Mouse (Mus musculus): ENCODE data around the gene Gm28051. TPM values are rescaled to one million over a fixed set of nuclear protein-coding genes. Genes with fewer than 3 reads are reported as not detected.

The Gm28051 gene
- polyA plus RNA-seq, 1 experiment: not detected

GRCm38 (mm10) chr12:102779452-102779851 is 21.9 kb upstream of the Gm28051 start:
- H3K36me3 ChIP-seq (ENCODE audit: control insufficient read depth, insufficient read depth, low read length): peaks cover 20% of the 10 kb centered on the region
- H3K4me3 ChIP-seq (ENCODE audit: control insufficient read depth, insufficient read depth, low read length): no peak overlapping the region
- DNase-seq: no peak
- no peak overlapping the region for H3K27ac ChIP-seq (ENCODE audit: control insufficient read depth, insufficient read depth, low read length)
- TF ChIP-seq CTCF (IDR thresholded peaks at IDR 0.05; ENCODE audit: borderline replicate concordance, control insufficient read depth, extremely low read depth, insufficient read depth, low read length, poor library complexity) (no peak), POLR2A (IDR thresholded peaks at IDR 0.05; ENCODE audit: control insufficient read depth, extremely low read depth, insufficient read depth, low read length, poor library complexity) (no peak)
- H3K27me3 ChIP-seq (ENCODE audit: control insufficient read depth, insufficient read depth, low read length): no peaks in the 10 kb centered on the region
- WGBS: 95% methylated on average over 3 of the region's 3 CpGs
- H3K4me1 ChIP-seq (replicated peaks; ENCODE audit: control insufficient read depth, insufficient read depth, low read length): peaks cover 22% of the 10 kb centered on the region

GRCm38 (mm10) chr12:102778151-102778550 is 20.6 kb upstream of the Gm28051 start:
- H3K4me1 ChIP-seq (replicated peaks; ENCODE audit: control insufficient read depth, insufficient read depth, low read length): peaks cover 17% of the 10 kb centered on the region
- TF ChIP-seq CTCF (IDR thresholded peaks at IDR 0.05; ENCODE audit: borderline replicate concordance, control insufficient read depth, extremely low read depth, insufficient read depth, low read length, poor library complexity): no peak
- TF ChIP-seq POLR2A (IDR thresholded peaks at IDR 0.05; ENCODE audit: control insufficient read depth, extremely low read depth, insufficient read depth, low read length, poor library complexity): no peak

GRCm38 (mm10) chr12:102776035-102776434 is 18.5 kb upstream of the Gm28051 start:
- H3K27me3 ChIP-seq (ENCODE audit: control insufficient read depth, insufficient read depth, low read length): no peaks in the 10 kb centered on the region
- peaks cover 10% of the 10 kb centered on the region for H3K4me1 ChIP-seq (replicated peaks; ENCODE audit: control insufficient read depth, insufficient read depth, low read length)
- peaks cover 33% of the 10 kb centered on the region for H3K36me3 ChIP-seq (ENCODE audit: control insufficient read depth, insufficient read depth, low read length)
- TF ChIP-seq POLR2A (IDR thresholded peaks at IDR 0.05; ENCODE audit: control insufficient read depth, extremely low read depth, insufficient read depth, low read length, poor library complexity) (no peak), CTCF (IDR thresholded peaks at IDR 0.05; ENCODE audit: borderline replicate concordance, control insufficient read depth, extremely low read depth, insufficient read depth, low read length, poor library complexity) (no peak)
- 94% methylated on average over 14 of the region's 14 CpGs for WGBS
- DNase-seq: no peak
- H3K4me3 ChIP-seq (ENCODE audit: control insufficient read depth, insufficient read depth, low read length): no peak overlapping the region
- no peak overlapping the region for H3K27ac ChIP-seq (ENCODE audit: control insufficient read depth, insufficient read depth, low read length)

More at GRCm38 (mm10) chr12:102778151-102778550, 20.6 kb upstream of the Gm28051 start:
- no peak for DNase-seq
- Histone ChIP-seq H3K27ac (ENCODE audit: control insufficient read depth, insufficient read depth, low read length) (no peak overlapping the region), H3K36me3 (ENCODE audit: control insufficient read depth, insufficient read depth, low read length) (peaks cover 25% of the 10 kb centered on the region), H3K4me3 (ENCODE audit: control insufficient read depth, insufficient read depth, low read length) (no peak overlapping the region), H3K27me3 (ENCODE audit: control insufficient read depth, insufficient read depth, low read length) (no peaks in the 10 kb centered on the region)
- WGBS: 98% methylated on average over 5 of the region's 5 CpGs

GRCm38 (mm10) chr12:102772676-102773075 is 15.1 kb upstream of the Gm28051 start:
- WGBS: 95% methylated on average over 5 of the region's 5 CpGs
- DNase-seq: no peak
- 0 out of 2 replicates have a peak, but pooled peaks cover 3% of the 10 kb centered on the region for H3K4me1 ChIP-seq (replicated peaks; ENCODE audit: control insufficient read depth, insufficient read depth, low read length)
- no peak for TF ChIP-seq CTCF (IDR thresholded peaks at IDR 0.05; ENCODE audit: borderline replicate concordance, control insufficient read depth, extremely low read depth, insufficient read depth, low read length, poor library complexity)
- no peak for TF ChIP-seq POLR2A (IDR thresholded peaks at IDR 0.05; ENCODE audit: control insufficient read depth, extremely low read depth, insufficient read depth, low read length, poor library complexity)
- H3K36me3 ChIP-seq (ENCODE audit: control insufficient read depth, insufficient read depth, low read length): peaks cover 54% of the 10 kb centered on the region
- H3K4me3 ChIP-seq (ENCODE audit: control insufficient read depth, insufficient read depth, low read length): no peak overlapping the region
- H3K27me3 ChIP-seq (ENCODE audit: control insufficient read depth, insufficient read depth, low read length): no peaks in the 10 kb centered on the region
- no peak overlapping the region for H3K27ac ChIP-seq (ENCODE audit: control insufficient read depth, insufficient read depth, low read length)

GRCm38 (mm10) chr12:102771601-102772000 is 14.0 kb upstream of the Gm28051 start:
- Histone ChIP-seq H3K27me3 (ENCODE audit: control insufficient read depth, insufficient read depth, low read length) (no peaks in the 10 kb centered on the region), H3K27ac (ENCODE audit: control insufficient read depth, insufficient read depth, low read length) (no peak overlapping the region), H3K4me1 (replicated peaks; ENCODE audit: control insufficient read depth, insufficient read depth, low read length) (no peaks in the 10 kb centered on the region), H3K4me3 (ENCODE audit: control insufficient read depth, insufficient read depth, low read length) (no peak overlapping the region), H3K36me3 (ENCODE audit: control insufficient read depth, insufficient read depth, low read length) (peaks cover 54% of the 10 kb centered on the region)
- TF ChIP-seq POLR2A (IDR thresholded peaks at IDR 0.05; ENCODE audit: control insufficient read depth, extremely low read depth, insufficient read depth, low read length, poor library complexity) (no peak), CTCF (IDR thresholded peaks at IDR 0.05; ENCODE audit: borderline replicate concordance, control insufficient read depth, extremely low read depth, insufficient read depth, low read length, poor library complexity) (no peak)
- WGBS: over 99% methylated on average over 8 of the region's 8 CpGs
- DNase-seq: no peak

DNA sequence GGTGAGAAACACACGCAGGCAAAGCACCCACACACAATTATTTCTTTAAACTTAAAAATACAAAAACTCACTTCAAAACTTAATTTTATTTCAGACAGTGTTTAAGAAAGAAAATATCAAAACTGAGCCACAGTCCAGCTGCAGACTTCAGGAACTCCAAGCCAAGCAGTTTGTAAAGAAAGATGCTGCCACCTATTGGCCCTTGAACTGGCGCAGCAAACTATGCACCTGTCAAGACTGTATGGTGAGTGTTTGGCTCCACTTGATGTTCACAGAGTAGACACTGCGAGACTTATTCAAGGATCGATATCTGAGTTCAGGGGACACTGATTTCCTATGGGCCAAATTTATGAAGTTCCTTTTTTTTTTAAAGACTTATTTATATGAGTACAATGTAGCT is 11.4 kb upstream of the Gm28051 start:
- peak; percentile 46 for DNase-seq
- Histone ChIP-seq H3K4me3 (ENCODE audit: control insufficient read depth, insufficient read depth, low read length) (no peak overlapping the region), H3K27ac (ENCODE audit: control insufficient read depth, insufficient read depth, low read length) (no peak overlapping the region), H3K27me3 (ENCODE audit: control insufficient read depth, insufficient read depth, low read length) (no peaks in the 10 kb centered on the region), H3K36me3 (ENCODE audit: control insufficient read depth, insufficient read depth, low read length) (peaks cover 37% of the 10 kb centered on the region), H3K4me1 (replicated peaks; ENCODE audit: control insufficient read depth, insufficient read depth, low read length) (no peaks in the 10 kb centered on the region)
- no peak for TF ChIP-seq CTCF (IDR thresholded peaks at IDR 0.05; ENCODE audit: borderline replicate concordance, control insufficient read depth, extremely low read depth, insufficient read depth, low read length, poor library complexity)
- TF ChIP-seq POLR2A (IDR thresholded peaks at IDR 0.05; ENCODE audit: control insufficient read depth, extremely low read depth, insufficient read depth, low read length, poor library complexity): no peak
- WGBS: 91% methylated on average over 4 of the region's 4 CpGs

DNA sequence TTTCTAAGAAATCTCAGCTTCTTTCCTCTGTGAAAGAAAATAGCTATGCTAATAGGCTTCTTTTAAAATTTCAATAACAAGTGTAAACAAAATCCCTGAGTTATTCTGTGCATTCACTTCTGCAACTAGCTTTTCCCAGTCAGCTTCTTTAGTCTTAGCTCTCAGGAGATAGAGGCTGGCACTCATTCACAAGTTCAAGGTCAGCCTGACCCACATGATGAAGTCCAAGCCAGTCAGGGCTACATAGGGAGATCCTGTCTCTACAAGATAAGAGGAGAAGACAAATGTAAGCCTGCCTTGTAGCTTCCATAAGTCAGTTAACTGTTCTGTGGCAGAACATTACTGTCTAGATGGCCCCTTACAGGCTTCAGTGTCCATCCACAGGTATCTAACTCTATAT is 6.1 kb upstream of the Gm28051 start:
- H3K27ac ChIP-seq (ENCODE audit: control insufficient read depth, insufficient read depth, low read length): no peak overlapping the region
- peaks cover 4% of the 10 kb centered on the region for H3K4me1 ChIP-seq (replicated peaks; ENCODE audit: control insufficient read depth, insufficient read depth, low read length)
- DNase-seq: no peak
- no peaks in the 10 kb centered on the region for H3K27me3 ChIP-seq (ENCODE audit: control insufficient read depth, insufficient read depth, low read length)
- H3K4me3 ChIP-seq (ENCODE audit: control insufficient read depth, insufficient read depth, low read length): no peak overlapping the region
- TF ChIP-seq POLR2A (IDR thresholded peaks at IDR 0.05; ENCODE audit: control insufficient read depth, extremely low read depth, insufficient read depth, low read length, poor library complexity): no peak
- no peak for TF ChIP-seq CTCF (IDR thresholded peaks at IDR 0.05; ENCODE audit: borderline replicate concordance, control insufficient read depth, extremely low read depth, insufficient read depth, low read length, poor library complexity)
- peaks cover 12% of the 10 kb centered on the region for H3K36me3 ChIP-seq (ENCODE audit: control insufficient read depth, insufficient read depth, low read length)

Measured in thymus, adult 2 months (tissue).